Mouse (Mus musculus): ENCODE results near the gene Map3k13. TPM values are rescaled to one million over a fixed set of nuclear protein-coding genes. Genes with fewer than 3 reads are reported as not detected.

Gene Map3k13
- total and polyA plus RNA-seq, 3 experiments: 0.23 to 0.82 TPM; not detected in 1

DNA sequence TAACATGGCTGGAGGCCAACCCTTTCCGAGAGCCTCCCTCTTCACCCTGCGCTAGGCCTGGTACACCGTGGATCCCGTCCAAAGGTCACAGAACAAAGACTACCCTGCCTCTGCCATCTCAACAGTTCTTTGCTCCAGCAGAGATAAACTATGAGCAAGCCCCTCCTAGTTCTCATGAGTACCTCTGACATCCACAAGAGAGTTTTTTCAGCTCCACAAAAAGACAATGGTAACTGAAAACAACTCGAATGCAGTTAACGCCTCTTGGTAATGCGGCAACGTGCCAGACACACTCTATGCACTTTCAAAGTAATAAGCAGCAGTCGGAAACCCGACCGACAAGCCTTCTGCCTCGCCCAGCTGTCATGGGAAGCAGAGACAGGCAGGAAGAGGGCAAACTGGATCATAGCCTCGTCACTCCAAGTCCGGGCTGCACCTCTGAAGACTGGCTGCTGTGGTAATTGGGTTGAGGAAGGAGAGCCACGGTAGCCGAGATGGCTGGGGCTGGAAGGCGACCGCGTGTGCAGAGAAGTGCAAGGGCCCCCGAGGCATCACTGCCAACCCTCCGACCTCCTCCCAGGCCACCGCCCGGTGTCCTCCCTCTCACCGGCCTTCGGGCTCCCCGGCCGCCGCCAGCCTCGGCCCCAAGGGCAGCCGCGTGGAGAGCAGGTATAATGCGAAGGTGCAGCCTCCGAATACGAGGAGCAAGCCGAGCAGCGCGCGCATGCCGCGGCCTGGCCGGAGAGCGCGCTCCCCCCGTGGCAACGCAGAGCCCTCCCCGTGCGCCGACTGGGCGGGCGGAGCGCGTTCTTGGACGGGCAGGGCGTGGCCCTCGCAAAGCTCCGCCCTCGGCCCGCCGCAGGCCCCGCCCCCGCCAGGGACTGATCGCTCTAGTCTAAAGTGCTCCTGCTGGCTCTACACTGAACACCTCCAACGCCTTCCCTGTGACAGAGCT, 152.9 kb downstream of the Map3k13 start, which contains the start of gene Tmem41a (continued):
- peak; percentile 63 for TF ChIP-seq MAX (IDR thresholded peaks at IDR 0.05; ENCODE audit: low read length)
- 0 out of 2 replicates have a peak, but pooled peaks have one; percentile 46 for TF ChIP-seq TBP (IDR thresholded peaks at IDR 0.05; ENCODE audit: low read depth, low read length)
- no peak for TF ChIP-seq GABPA (IDR thresholded peaks at IDR 0.05; ENCODE audit: low read depth, low read length)
- no peak for TF ChIP-seq USF2 (IDR thresholded peaks at IDR 0.05; ENCODE audit: borderline replicate concordance in 1 of 2, insufficient read depth in 1 of 2, low read depth in 1 of 2, low read length in 2 of 2)
- no peak for TF ChIP-seq KAT2A (conservative IDR thresholded peaks at IDR 0.05; ENCODE audit: low read depth, low read length)
- TF ChIP-seq BHLHE40 (IDR thresholded peaks at IDR 0.05; ENCODE audit: borderline replicate concordance, low read depth, low read length): no peak
- no peak; the same call in none of the 2 replicates for TF ChIP-seq SIN3A (IDR thresholded peaks at IDR 0.05; ENCODE audit: low read length)
- TF ChIP-seq EP300 (IDR thresholded peaks at IDR 0.05; ENCODE audit: low read depth in 1 of 2, low read length in 2 of 2): no peak
- TF ChIP-seq ZNF384 (IDR thresholded peaks at IDR 0.05; ENCODE audit: low read depth, low read length): no peak
- no peak for TF ChIP-seq ELF1 (IDR thresholded peaks at IDR 0.05; ENCODE audit: low read depth, low read length)
- peak; percentile 30; the same call in 1 of the 2 replicates for TF ChIP-seq TCF12 (IDR thresholded peaks at IDR 0.05; ENCODE audit: low read depth, low read length)
- peak; percentile 50; the same call in 1 of the 2 replicates for TF ChIP-seq MYC (IDR thresholded peaks at IDR 0.05; ENCODE audit: low read depth, low read length)
- TF ChIP-seq RCOR1 (IDR thresholded peaks at IDR 0.05; ENCODE audit: low read depth, low read length): no peak
- TF ChIP-seq POLR2AphosphoS5 (IDR thresholded peaks at IDR 0.05; ENCODE audit: borderline replicate concordance, low read depth, low read length): no peak
- no peak for TF ChIP-seq MAFK (IDR thresholded peaks at IDR 0.05; ENCODE audit: borderline replicate concordance, low read depth, low read length)

DNA sequence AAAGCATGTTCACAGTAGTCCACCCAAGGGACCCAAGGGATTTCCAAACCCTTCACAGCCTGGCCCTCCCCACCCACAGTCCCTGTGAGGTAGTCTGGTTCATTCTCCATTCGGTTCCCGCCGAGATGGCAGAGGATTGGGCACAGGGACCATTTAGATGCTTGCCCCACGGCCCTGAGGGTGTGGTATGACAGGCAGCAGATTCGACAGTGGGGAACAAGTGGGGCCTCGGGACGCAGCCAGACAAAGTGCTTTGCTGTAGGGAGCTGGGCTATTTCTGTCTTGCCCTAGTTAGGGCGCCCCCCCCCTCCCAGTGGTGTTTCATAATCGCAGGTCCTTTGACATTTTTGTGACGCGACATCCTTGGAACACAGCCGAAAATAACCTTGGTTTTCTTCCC, 161.4 kb downstream of the Map3k13 start:
- H3K9me3 ChIP-seq (replicated peaks; ENCODE audit: insufficient read depth, low read length): no peaks in the 10 kb centered on the region
- H3K36me3 ChIP-seq (ENCODE audit: control insufficient read depth in 1 of 2, insufficient read depth in 2 of 2, low read length in 2 of 2): no peaks in the 10 kb centered on the region
- H3K4me1 ChIP-seq (ENCODE audit: control insufficient read depth in 1 of 2, insufficient read depth in 2 of 2, low read length in 2 of 2): no peaks in the 10 kb centered on the region
- H3K9ac ChIP-seq (ENCODE audit: control insufficient read depth, low read depth, low read length, poor library complexity, severe bottlenecking): no peak overlapping the region
- H3K27me3 ChIP-seq (ENCODE audit: control insufficient read depth in 1 of 2, insufficient read depth in 2 of 2, low read length in 2 of 2): no peaks in the 10 kb centered on the region; a peak in 1 of 4 replicates
- H3K4me3 ChIP-seq (ENCODE audit: control insufficient read depth in 1 of 2, insufficient read depth in 1 of 2, low read depth in 2 of 2, low read length in 2 of 2): no peak overlapping the region
- no peak overlapping the region for H3K27ac ChIP-seq (ENCODE audit: control insufficient read depth, low read depth, low read length)
- DNase-seq (ENCODE audit: low read depth, low spot score): no peak
- H3K79me2 ChIP-seq (ENCODE audit: control insufficient read depth, insufficient read depth, low read length, poor library complexity): no peaks in the 10 kb centered on the region
- TF ChIP-seq SMC3 (IDR thresholded peaks at IDR 0.05; ENCODE audit: low read depth, low read length): no peak
- TF ChIP-seq ETS1 (IDR thresholded peaks at IDR 0.05; ENCODE audit: low read depth, low read length): no peak
- TF ChIP-seq E2F4 (IDR thresholded peaks at IDR 0.05; ENCODE audit: borderline replicate concordance, low read depth, low read length): no peak
- TF ChIP-seq ZMIZ1 (IDR thresholded peaks at IDR 0.05; ENCODE audit: low read depth, low read length): no peak
- no peak for TF ChIP-seq GABPA (IDR thresholded peaks at IDR 0.05; ENCODE audit: low read depth, low read length)
- TF ChIP-seq MYB (IDR thresholded peaks at IDR 0.05; ENCODE audit: low read depth, low read length): no peak
- no peak for TF ChIP-seq UBTF (IDR thresholded peaks at IDR 0.05; ENCODE audit: borderline replicate concordance, insufficient read depth, low read depth, low read length)
- no peak for TF ChIP-seq POLR2AphosphoS2 (IDR thresholded peaks at IDR 0.05; ENCODE audit: low read length)
- TF ChIP-seq MXI1 (IDR thresholded peaks at IDR 0.05; ENCODE audit: low read depth, low read length): no peak
- TF ChIP-seq POLR2A (IDR thresholded peaks at IDR 0.05; ENCODE audit: control insufficient read depth in 1 of 2, insufficient read depth in 1 of 2, low read depth in 1 of 2, low read length in 2 of 2, poor library complexity in 1 of 2): no peak
- TF ChIP-seq MAFK (IDR thresholded peaks at IDR 0.05; ENCODE audit: borderline replicate concordance, low read depth, low read length): no peak
- no peak for TF ChIP-seq MEF2A (IDR thresholded peaks at IDR 0.05; ENCODE audit: extremely low read depth, insufficient replicate concordance, low read depth, low read length, poor library complexity, severe bottlenecking)
- no peak for TF ChIP-seq NRF1 (IDR thresholded peaks at IDR 0.05; ENCODE audit: insufficient read depth, low read depth, low read length, poor library complexity, severe bottlenecking)
- no peak for TF ChIP-seq ZNF384 (IDR thresholded peaks at IDR 0.05; ENCODE audit: low read depth, low read length)
- no peak for TF ChIP-seq CHD2 (IDR thresholded peaks at IDR 0.05; ENCODE audit: low read length)

Data from MEL (cell line).